Mouse (Mus musculus): ENCODE measurements around the gene Rfc2. TPM values are rescaled to one million over a fixed set of nuclear protein-coding genes. Genes with fewer than 3 reads are reported as not detected.

Rfc2 gene
- polyA plus RNA-seq, 1 experiment from 2014 or later = 174 TPM

DNA sequence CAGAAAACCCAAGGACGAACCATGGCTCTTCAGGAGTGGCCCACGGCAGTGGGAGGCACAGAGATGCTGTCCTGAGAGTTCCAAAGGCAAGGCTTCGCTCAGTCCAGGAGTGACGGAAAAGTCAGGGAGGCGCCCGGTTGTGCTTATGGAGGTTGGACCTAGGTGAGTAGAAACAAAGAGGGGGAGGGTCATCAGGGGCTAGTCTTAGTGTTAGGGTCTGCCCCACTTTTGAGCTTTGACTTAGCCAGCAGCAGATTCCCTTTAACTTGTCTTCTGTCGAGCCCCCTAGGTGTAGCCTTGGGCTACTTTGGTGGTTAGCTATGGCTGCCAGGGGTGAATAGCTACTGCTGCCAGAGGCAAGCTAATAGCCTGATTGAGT, 21.1 kb upstream of the Rfc2 start, which contains the start of gene Syna:
TSS of gene Syna (minus strand) at position 101 of the 379 bp plus-strand sequence.
- H3K9ac ChIP-seq = no peak within 1 kb of the TSS
- H3K4me1 ChIP-seq (replicated peaks; ENCODE audit: control insufficient read depth, insufficient read depth, low read length) = peaks cover 9% of the 10 kb centered on the region
- H3K4me2 ChIP-seq (replicated peaks) = no peak within 1 kb of the TSS
- no peak within 1 kb of the TSS for H3K4me3 ChIP-seq (replicated peaks; ENCODE audit: low read length)
- WGBS = 92% methylated on average over 7 of the region's 7 CpGs
- no peak within 1 kb of the TSS for H3K27ac ChIP-seq
- H3K9me3 ChIP-seq (ENCODE audit: control insufficient read depth, low read length) = no peaks in the 10 kb centered on the region
- DNase-seq (ENCODE audit: low spot score) = no peak
- no peaks in the 10 kb centered on the region for H3K36me3 ChIP-seq (replicated peaks; ENCODE audit: control insufficient read depth, insufficient read depth)
- ATAC-seq (ENCODE audit: low FRiP score) = no peak
- H3K27me3 ChIP-seq (ENCODE audit: control insufficient read depth, insufficient read depth, low read length) = no peaks in the 10 kb centered on the region

GRCm38 (mm10) chr5:134560450-134561171, 20.6 kb upstream of the Rfc2 start:
- ATAC-seq (ENCODE audit: low FRiP score) = no peak
- H3K4me1 ChIP-seq (replicated peaks; ENCODE audit: control insufficient read depth, insufficient read depth, low read length) = peaks cover 4% of the 10 kb centered on the region
- H3K4me3 ChIP-seq (replicated peaks; ENCODE audit: low read length) = no peak overlapping the region
- no peaks in the 10 kb centered on the region for H3K36me3 ChIP-seq (replicated peaks; ENCODE audit: control insufficient read depth, insufficient read depth)
- no peaks in the 10 kb centered on the region for H3K9me3 ChIP-seq (ENCODE audit: control insufficient read depth, low read length)
- H3K27ac ChIP-seq = no peak overlapping the region
- DNase-seq (ENCODE audit: low spot score) = no peak
- WGBS = 83% methylated on average over 16 of the region's 16 CpGs
- H3K27me3 ChIP-seq (ENCODE audit: control insufficient read depth, insufficient read depth, low read length) = no peaks in the 10 kb centered on the region
- H3K9ac ChIP-seq = no peak overlapping the region
- H3K4me2 ChIP-seq (replicated peaks) = no peak overlapping the region

GRCm38 (mm10) chr5:134564272-134564671, 16.9 kb upstream of the Rfc2 start:
- H3K4me3 ChIP-seq (replicated peaks; ENCODE audit: low read length) = no peak overlapping the region
- H3K27me3 ChIP-seq (ENCODE audit: control insufficient read depth, insufficient read depth, low read length) = no peaks in the 10 kb centered on the region
- H3K4me2 ChIP-seq (replicated peaks) = no peak overlapping the region
- ATAC-seq (ENCODE audit: low FRiP score) (no peak), DNase-seq (ENCODE audit: low spot score) (no peak)
- no peaks in the 10 kb centered on the region for H3K9me3 ChIP-seq (ENCODE audit: control insufficient read depth, low read length)
- H3K9ac ChIP-seq = no peak overlapping the region
- H3K27ac ChIP-seq = no peak overlapping the region
- no peaks in the 10 kb centered on the region for H3K36me3 ChIP-seq (replicated peaks; ENCODE audit: control insufficient read depth, insufficient read depth)
- H3K4me1 ChIP-seq (replicated peaks; ENCODE audit: control insufficient read depth, insufficient read depth, low read length) = no peaks in the 10 kb centered on the region
- WGBS = 100% methylated on average over 2 of the region's 2 CpGs

DNA sequence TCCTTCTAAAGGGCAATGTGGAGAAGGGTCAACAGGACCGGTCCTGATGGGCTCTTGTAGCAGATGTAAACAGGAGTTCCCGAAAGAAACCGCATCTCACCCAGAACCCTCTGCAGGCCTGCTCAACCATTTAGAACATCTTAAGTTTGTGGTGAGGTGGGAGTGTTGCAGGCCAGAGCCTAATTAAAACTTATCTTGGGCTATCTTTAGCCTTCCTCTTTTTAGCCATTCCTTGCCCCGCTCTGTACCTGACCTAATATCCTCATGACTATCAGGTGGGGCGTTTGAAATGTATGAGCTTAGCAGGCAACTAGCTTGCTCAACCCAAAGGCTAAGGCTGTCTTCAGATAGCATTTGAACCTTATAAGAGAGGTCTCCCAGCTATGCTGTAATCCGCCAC, 15.5 kb upstream of the Rfc2 start:
- no peak for ATAC-seq (ENCODE audit: low FRiP score)
- WGBS = 92% methylated on average over 6 of the region's 6 CpGs
- H3K9me3 ChIP-seq (ENCODE audit: control insufficient read depth, low read length) = no peaks in the 10 kb centered on the region
- DNase-seq (ENCODE audit: low spot score) = no peak
- H3K4me3 ChIP-seq (replicated peaks; ENCODE audit: low read length) = no peak overlapping the region
- H3K36me3 ChIP-seq (replicated peaks; ENCODE audit: control insufficient read depth, insufficient read depth) = no peaks in the 10 kb centered on the region
- no peak overlapping the region for H3K9ac ChIP-seq
- no peak overlapping the region for H3K4me2 ChIP-seq (replicated peaks)
- no peaks in the 10 kb centered on the region for H3K27me3 ChIP-seq (ENCODE audit: control insufficient read depth, insufficient read depth, low read length)
- H3K27ac ChIP-seq = no peak overlapping the region
- H3K4me1 ChIP-seq (replicated peaks; ENCODE audit: control insufficient read depth, insufficient read depth, low read length) = no peaks in the 10 kb centered on the region

DNA sequence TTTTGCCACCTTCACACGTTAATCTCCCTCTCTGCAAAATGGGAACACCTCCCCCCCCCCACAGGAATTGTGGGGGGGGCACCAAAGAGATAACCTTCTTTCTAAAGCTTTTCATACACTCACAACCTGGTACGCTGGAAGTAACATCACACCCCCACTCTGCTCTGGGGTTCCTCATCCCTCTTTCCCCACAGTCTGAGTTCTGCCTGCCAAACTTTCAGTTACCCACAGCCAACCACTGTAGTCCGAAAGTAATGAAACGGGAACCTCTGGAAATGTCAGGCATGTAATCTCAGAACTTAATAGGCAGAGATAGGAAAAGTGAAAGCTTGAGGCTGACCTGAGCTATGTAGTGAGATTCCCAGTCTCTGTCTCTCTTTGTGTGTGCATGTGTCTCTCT, 13.7 kb upstream of the Rfc2 start:
- Histone ChIP-seq H3K4me1 (replicated peaks; ENCODE audit: control insufficient read depth, insufficient read depth, low read length) (peaks cover 4% of the 10 kb centered on the region), H3K27me3 (ENCODE audit: control insufficient read depth, insufficient read depth, low read length) (no peaks in the 10 kb centered on the region), H3K9ac (no peak overlapping the region), H3K4me2 (replicated peaks) (no peak overlapping the region), H3K36me3 (replicated peaks; ENCODE audit: control insufficient read depth, insufficient read depth) (no peaks in the 10 kb centered on the region), H3K27ac (no peak overlapping the region), H3K4me3 (replicated peaks; ENCODE audit: low read length) (no peak overlapping the region), H3K9me3 (ENCODE audit: control insufficient read depth, low read length) (no peaks in the 10 kb centered on the region)
- DNase-seq (ENCODE audit: low spot score) = no peak
- ATAC-seq (ENCODE audit: low FRiP score) = no peak
- WGBS = 91% methylated on average over 4 of the region's 4 CpGs

GRCm38 (mm10) chr5:134568030-134568429, 13.1 kb upstream of the Rfc2 start:
- H3K27ac ChIP-seq = no peak overlapping the region
- 63% methylated on average over 3 of the region's 3 CpGs for WGBS
- no peak overlapping the region for H3K4me3 ChIP-seq (replicated peaks; ENCODE audit: low read length)

GRCm38 (mm10) chr5:134568964-134569491, 12.1 kb upstream of the Rfc2 start:
- H3K4me2 ChIP-seq (replicated peaks) = no peak overlapping the region
- H3K4me3 ChIP-seq (replicated peaks; ENCODE audit: low read length) = no peak overlapping the region
- no peak overlapping the region for H3K9ac ChIP-seq
- 59% methylated on average over 8 of the region's 8 CpGs for WGBS
- H3K4me1 ChIP-seq (replicated peaks; ENCODE audit: control insufficient read depth, insufficient read depth, low read length) = peaks cover 8% of the 10 kb centered on the region
- no peaks in the 10 kb centered on the region for H3K36me3 ChIP-seq (replicated peaks; ENCODE audit: control insufficient read depth, insufficient read depth)
- ATAC-seq (ENCODE audit: low FRiP score) = no peak
- no peaks in the 10 kb centered on the region for H3K27me3 ChIP-seq (ENCODE audit: control insufficient read depth, insufficient read depth, low read length)
- no peaks in the 10 kb centered on the region for H3K9me3 ChIP-seq (ENCODE audit: control insufficient read depth, low read length)
- no peak for DNase-seq (ENCODE audit: low spot score)
- H3K27ac ChIP-seq = no peak overlapping the region

More at GRCm38 (mm10) chr5:134568030-134568429, 13.1 kb upstream of the Rfc2 start:
- DNase-seq (ENCODE audit: low spot score) = no peak
- H3K27me3 ChIP-seq (ENCODE audit: control insufficient read depth, insufficient read depth, low read length) = no peaks in the 10 kb centered on the region
- no peak overlapping the region for H3K9ac ChIP-seq
- no peak overlapping the region for H3K4me2 ChIP-seq (replicated peaks)
- no peak for ATAC-seq (ENCODE audit: low FRiP score)
- no peaks in the 10 kb centered on the region for H3K9me3 ChIP-seq (ENCODE audit: control insufficient read depth, low read length)
- no peaks in the 10 kb centered on the region for H3K36me3 ChIP-seq (replicated peaks; ENCODE audit: control insufficient read depth, insufficient read depth)
- H3K4me1 ChIP-seq (replicated peaks; ENCODE audit: control insufficient read depth, insufficient read depth, low read length) = peaks cover 8% of the 10 kb centered on the region

DNA sequence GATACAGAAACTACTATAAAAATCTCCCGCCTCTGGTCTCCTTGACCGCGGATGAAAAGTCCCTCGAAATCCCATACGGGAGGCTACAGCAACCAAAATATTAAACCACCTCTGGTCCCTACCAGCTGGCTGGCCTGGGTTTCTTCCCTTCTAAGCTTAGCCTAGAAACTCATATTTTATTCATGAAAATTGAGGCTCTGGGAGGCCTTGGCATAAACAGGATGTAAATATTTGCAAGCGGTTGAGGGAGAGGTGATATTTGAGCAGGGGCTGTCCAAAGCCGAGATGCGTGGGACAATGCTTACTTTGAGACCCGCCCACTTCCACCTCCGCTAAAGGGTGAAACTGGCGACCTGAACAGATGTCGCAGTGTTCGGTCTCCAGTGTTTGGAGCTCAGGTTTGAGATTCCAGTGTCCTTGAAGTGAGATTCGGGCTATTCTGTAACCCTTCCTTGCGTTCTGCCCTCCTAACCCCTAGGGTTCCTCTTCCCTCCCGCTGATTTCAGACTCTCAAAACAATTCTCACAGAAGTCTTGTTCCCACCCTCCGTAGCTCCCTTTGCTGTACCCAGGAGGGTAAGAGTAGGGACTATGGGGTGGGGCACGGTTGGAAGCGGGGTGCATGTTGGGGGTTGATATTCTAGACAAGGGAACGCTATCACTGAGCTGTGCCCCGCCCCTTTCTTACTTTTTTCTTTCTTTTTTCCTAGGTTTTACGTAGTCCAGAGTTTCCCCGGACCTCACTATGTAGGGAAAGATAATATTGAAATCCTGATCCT, 9.2 kb upstream of the Rfc2 start:
- DNase-seq (ENCODE audit: low spot score) = peak; percentile 83
- peak overlapping the region; percentile 82 for H3K27ac ChIP-seq
- H3K27me3 ChIP-seq (ENCODE audit: control insufficient read depth, insufficient read depth, low read length) = no peaks in the 10 kb centered on the region
- H3K4me2 ChIP-seq (replicated peaks) = peak overlapping the region; percentile 94
- H3K4me3 ChIP-seq (replicated peaks; ENCODE audit: low read length) = peak overlapping the region; percentile 50
- no peaks in the 10 kb centered on the region for H3K36me3 ChIP-seq (replicated peaks; ENCODE audit: control insufficient read depth, insufficient read depth)
- WGBS = 2% methylated on average over 23 of the region's 23 CpGs
- H3K4me1 ChIP-seq (replicated peaks; ENCODE audit: control insufficient read depth, insufficient read depth, low read length) = peaks cover 8% of the 10 kb centered on the region
- H3K9me3 ChIP-seq (ENCODE audit: control insufficient read depth, low read length) = no peaks in the 10 kb centered on the region
- peak; percentile 66; the same call in 1 of the 2 replicates for ATAC-seq (ENCODE audit: low FRiP score)
- peak overlapping the region; percentile 72 for H3K9ac ChIP-seq

- no peak for DNase-seq (ENCODE audit: low spot score)
Measured at GRCm38 (mm10) chr5:134572508-134573214, 8.5 kb upstream of the Rfc2 start.

More at GRCm38 (mm10) chr5:134572508-134573214, 8.5 kb upstream of the Rfc2 start:
- ATAC-seq (ENCODE audit: low FRiP score) = no peak
- Histone ChIP-seq H3K4me1 (replicated peaks; ENCODE audit: control insufficient read depth, insufficient read depth, low read length) (peaks cover 8% of the 10 kb centered on the region), H3K4me3 (replicated peaks; ENCODE audit: low read length) (peak overlapping the region; percentile 50), H3K27ac (peak overlapping the region; percentile 82; the same call in 1 of the 2 replicates), H3K9me3 (ENCODE audit: control insufficient read depth, low read length) (no peaks in the 10 kb centered on the region), H3K27me3 (ENCODE audit: control insufficient read depth, insufficient read depth, low read length) (no peaks in the 10 kb centered on the region), H3K4me2 (replicated peaks) (peak overlapping the region; percentile 94), H3K9ac (peak overlapping the region; percentile 72), H3K36me3 (replicated peaks; ENCODE audit: control insufficient read depth, insufficient read depth) (no peaks in the 10 kb centered on the region)
- WGBS = 42% methylated on average over 10 of the region's 10 CpGs
